Mouse (Mus musculus): ENCODE results near the gene Tef.

The Tef gene

GRCm38 (mm10) chr15:81848301-81848700 is 46.1 kb downstream of the Tef start:
- peak in 1 of 2 experiments; percentile 63 for DNase-seq (ENCODE audit: low spot score in 2 of 2)

DNA sequence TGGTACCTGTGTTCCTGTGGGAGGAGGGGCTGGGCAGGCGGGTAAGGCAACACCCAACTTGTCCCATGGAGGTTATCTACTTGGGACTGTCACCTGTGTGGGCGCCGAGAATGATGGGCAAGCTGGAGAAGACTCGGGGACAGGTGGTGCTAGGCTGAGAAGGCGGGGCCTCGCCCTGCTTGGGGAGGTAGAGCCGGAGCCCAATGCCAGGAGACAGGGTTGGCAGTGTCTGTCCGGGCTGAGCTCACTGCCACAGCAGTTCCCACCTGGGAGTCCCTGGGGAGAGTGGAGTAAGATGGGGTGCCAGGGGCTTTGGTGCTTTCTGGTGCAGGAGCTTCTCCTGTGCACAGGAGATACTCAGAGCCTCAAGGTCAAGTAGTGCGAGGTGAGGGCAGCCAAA is 46.9 kb downstream of the Tef start:
- no peak for DNase-seq (ENCODE audit: low spot score in 2 of 2)

- DNase-seq (ENCODE audit: low spot score in 2 of 2): no peak
Measured at GRCm38 (mm10) chr15:81850718-81851117, 48.5 kb downstream of the Tef start.

DNA sequence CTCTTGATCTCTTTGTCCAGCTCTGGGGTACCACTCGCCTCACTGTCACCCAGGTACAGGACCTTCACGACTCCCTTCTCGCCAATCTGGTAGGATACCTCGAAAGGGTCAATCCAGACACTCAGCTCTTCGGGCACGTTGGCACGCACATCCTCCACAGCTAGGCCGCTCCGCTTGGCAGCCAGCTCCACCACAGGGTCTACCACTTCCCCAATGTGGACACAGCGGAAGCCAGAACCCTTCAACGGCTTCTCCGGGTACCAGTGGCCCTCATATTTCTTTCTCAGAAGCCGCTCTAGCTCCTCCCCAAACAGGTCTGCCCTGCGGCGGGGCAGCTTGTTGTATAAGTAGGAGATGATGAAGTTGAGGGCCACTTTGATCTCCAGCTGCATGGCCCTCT is 49.2 kb downstream of the Tef start:
- DNase-seq (ENCODE audit: low spot score in 2 of 2): no peak

DNA sequence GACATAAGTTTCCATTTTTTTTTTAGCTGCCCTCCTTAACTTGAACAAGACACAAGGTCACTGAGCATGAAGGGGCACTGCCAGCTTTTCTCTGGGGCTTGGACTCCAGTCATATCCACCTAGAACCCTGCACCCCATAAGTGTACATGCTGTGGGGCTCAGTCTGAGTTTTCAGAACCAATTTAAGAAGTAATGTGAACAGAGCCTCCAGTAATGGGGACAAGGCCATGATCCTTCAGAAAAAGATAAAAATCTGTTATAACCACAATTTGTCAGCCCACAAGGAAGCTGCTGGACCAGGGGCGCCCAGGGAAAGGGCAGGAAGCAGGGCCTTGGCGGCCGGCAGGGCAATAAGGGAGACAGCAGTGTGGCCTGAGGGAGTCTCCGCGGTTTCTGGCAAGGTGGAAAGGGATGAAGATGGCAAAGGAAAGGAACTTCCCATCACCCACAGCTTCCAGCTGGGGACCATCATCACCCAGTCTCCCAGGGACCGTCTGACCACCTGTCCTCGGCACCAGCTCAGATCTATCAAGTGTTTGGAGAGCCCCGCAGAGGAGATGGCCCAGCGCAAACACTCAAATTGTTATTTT is 50.3 kb downstream of the Tef start:
- DNase-seq (ENCODE audit: low spot score in 2 of 2): no peak

- DNase-seq (ENCODE audit: low spot score in 2 of 2): no peak
Measured at GRCm38 (mm10) chr15:81853081-81853480, 50.9 kb downstream of the Tef start.

- DNase-seq (ENCODE audit: low spot score in 2 of 2): peak; percentile 91 to 94
Measured at GRCm38 (mm10) chr15:81856030-81856790, 54.0 kb downstream of the Tef start.

- DNase-seq (ENCODE audit: low spot score in 2 of 2): no peak
Measured at GRCm38 (mm10) chr15:81856938-81857723, 54.9 kb downstream of the Tef start.

DNA sequence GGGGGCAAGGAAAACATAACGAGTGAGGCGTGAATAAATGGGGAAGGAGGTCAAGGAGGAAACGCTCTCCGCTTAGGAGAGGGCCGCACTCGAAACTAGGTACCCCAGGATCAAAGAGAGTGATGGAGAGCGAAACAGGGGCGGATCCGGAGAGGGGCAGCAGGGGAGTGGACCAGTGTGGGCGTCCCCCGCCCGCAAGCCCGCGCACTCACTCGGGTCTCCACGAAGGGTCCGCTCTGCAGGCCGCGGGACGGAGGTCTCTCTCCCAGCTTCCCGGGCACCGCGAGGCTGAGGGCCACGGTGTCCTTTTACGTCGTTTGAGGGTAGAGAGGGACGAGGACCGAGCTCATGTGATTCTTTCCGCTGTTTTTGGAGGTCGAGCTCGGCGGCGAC is 55.5 kb downstream of the Tef start:
- DNase-seq (ENCODE audit: low spot score in 2 of 2): peak in 1 of 2 experiments; percentile 69

DNA sequence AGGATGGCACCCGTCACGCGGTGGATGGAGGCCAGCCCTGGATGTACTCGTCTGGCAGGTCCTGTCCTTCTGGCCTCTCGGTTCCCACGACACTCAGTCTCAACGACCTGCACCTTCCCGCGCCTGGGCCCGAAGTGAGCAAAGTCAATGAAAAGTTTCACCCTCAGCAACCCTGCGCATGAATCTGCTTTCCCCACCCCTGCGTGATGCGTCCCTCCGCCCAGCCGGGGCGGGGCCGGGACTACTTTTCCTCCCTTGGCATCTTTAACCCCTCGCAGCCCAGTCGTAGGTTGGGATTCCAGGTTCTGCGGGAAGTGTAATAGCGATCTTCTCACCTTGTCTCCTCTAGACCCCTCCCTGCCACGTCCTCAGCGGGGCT is 55.9 kb downstream of the Tef start:
- DNase-seq (ENCODE audit: low spot score in 2 of 2): peak; percentile 94 to 95

- DNase-seq (ENCODE audit: low spot score in 2 of 2): peak; percentile 78 to 88
Measured at GRCm38 (mm10) chr15:81858517-81859329, 56.5 kb downstream of the Tef start, which contains the start of gene Tob2. TSS of gene Tob2 (minus strand) at chr15:81858796.

- peak; percentile 92 to 98 for DNase-seq (ENCODE audit: low spot score in 2 of 2)
Measured at GRCm38 (mm10) chr15:81859330-81860255, 57.4 kb downstream of the Tef start.

GRCm38 (mm10) chr15:81860471-81861135 is 58.4 kb downstream of the Tef start:
- peak; percentile 69 for DNase-seq (ENCODE audit: low spot score in 2 of 2)

DNA sequence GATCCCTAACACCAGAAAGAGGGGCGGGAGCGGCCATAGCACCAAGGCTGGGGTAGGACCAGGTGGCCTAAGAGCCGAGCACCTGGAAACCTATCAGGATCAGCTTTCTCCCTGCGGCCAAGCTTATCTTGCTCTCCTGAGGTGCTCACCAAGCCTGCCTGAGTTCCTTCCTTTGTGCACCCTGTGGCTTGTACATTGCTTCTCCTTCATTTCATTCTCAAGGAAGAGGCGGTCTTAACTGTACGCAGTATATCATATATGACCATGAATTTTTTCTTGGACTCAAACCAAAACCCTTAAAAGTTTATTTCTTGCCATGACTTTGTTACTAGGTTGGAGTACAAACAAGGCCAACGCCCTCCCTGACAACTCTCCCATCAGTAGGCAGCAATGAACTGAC is 62.0 kb downstream of the Tef start:
- DNase-seq (ENCODE audit: low spot score in 2 of 2): no peak

DNA sequence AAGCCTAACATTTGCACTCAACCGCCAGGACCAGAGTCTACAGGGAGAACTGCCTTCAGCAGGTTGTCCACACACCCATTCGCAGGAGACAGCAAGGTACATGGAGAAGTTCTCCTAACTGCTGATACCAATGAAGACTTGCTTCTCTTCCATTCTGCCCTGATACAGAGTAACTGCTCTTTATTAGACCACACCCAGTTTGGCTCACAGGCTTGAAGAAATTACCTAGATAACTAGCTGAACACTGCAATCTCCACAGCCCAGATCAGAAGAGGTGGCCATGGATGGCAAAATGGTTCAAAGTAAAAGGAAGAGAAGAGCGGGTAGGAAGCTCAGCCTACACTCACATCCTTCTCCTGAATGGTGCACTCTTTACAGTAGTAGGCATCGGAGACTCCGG is 67.8 kb downstream of the Tef start:
- no peak for DNase-seq (ENCODE audit: low spot score in 2 of 2)

DNA sequence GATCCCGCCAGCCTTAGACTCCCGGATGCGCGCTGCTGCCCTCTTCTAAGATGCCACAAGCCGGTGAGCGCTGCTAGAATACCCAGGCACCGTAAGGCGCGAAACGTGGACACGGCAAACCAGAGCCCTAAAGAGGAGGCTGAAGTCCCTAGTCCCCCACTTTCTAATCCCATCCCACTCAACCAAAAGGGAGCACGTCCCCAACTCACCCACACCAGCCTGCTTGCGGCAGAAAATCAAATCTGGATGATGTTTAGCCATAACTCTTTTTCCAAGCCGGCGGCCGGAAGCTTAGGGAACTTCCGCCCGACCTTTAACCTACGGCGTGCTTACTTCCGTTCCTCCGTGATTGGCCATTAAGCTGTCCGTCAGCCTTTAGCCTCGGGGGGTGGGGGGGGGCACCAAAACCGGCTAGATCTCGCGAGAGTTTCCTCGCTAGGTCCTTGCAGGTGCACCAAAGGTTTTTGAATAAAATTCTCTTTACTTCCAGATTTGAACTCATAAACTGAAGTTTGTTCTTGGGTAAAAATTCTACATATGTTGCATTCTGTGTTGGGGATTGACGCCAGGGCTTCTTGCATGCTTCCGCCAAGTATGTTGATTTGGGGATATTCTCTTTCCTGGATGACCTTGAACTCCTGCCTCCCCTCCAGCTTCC is 69.5 kb downstream of the Tef start, which contains the start of gene Phf5a:
Gene Phf5a (minus strand): TSS at position 308 of the 658 bp plus-strand sequence.
- peak; percentile 92 to 94 for DNase-seq (ENCODE audit: low spot score in 2 of 2)

- DNase-seq (ENCODE audit: low spot score in 2 of 2): peak; percentile 99 to 100
Measured at GRCm38 (mm10) chr15:81872262-81873136, 70.3 kb downstream of the Tef start, which contains the start of gene Aco2. TSS of gene Aco2 (plus strand) at chr15:81872309.

All from right cerebral cortex, postnatal 10 days (tissue).